Mouse (Mus musculus) embryonic facial prominence, embryonic 12.5 days (tissue): ENCODE measurements around the gene Ubr4. TPM values are rescaled to one million over a fixed set of nuclear protein-coding genes. Genes with fewer than 3 reads are reported as not detected.

Experiments used
- ATAC-seq: fragments of 200-750 bp; cut with Nextera tagmentation; 2 replicates; pipeline ENCODE4 v1.8.0; 2017; ENCODE audit not compliant: insufficient number of reproducible peaks, insufficient read depth, low FRiP score, low TSS enrichment
- H3K27ac ChIP-seq: fragments of 300-500 bp; sonication (generic); 2 replicates; pipeline ENCODE4 v1.5.1; 2016; ENCODE audit warnings: mild to moderate bottlenecking
- H3K27me3 ChIP-seq: fragments of 300-500 bp; sonication (generic); 2 replicates; pipeline ENCODE4 v1.6.1; 2016; ENCODE audit warnings: mild to moderate bottlenecking, moderate library complexity
- H3K36me3 ChIP-seq: fragments of 300-500 bp; sonication (generic); 2 replicates; pipeline ENCODE4 v1.6.1; 2016; ENCODE audit warnings: mild to moderate bottlenecking
- H3K4me1 ChIP-seq: fragments of 300-500 bp; sonication (generic); 2 replicates; pipeline ENCODE4 v1.6.1; 2016
- H3K4me2 ChIP-seq: fragments of 300-500 bp; sonication (generic); replicated peaks from 2 replicates; pipeline ENCODE4 v1.6.1; 2016; ENCODE audit warnings: mild to moderate bottlenecking, moderate library complexity
- H3K4me3 ChIP-seq: fragments of 300-500 bp; sonication (generic); 2 replicates; pipeline ENCODE4 v1.5.1; 2016; ENCODE audit warnings: mild to moderate bottlenecking
- H3K9ac ChIP-seq: fragments of 300-500 bp; sonication (generic); 2 replicates; pipeline ENCODE4 v1.6.1; 2016; ENCODE audit warnings: mild to moderate bottlenecking, moderate library complexity
- H3K9me3 ChIP-seq: fragments of 300-500 bp; sonication (generic); 2 replicates; pipeline ENCODE4 v1.6.1; 2016; ENCODE audit warnings: mild to moderate bottlenecking, moderate library complexity
- WGBS: fragments of 180-500 bp; shearing (Covaris S2); methylation state at CpG from one replicate; pipeline ENCODE4 v1.1.7; 2016; 5-methylcytosine and 5-hydroxymethylcytosine counted together
- polyA plus RNA-seq: library from polyadenylated mRNA; unstranded; fragments of >200 nt; fragmentation: Nextera tagmentation; extraction: Ambion mirVana; gene quantifications from 2 replicates; pipeline ENCODE4 v1.2.1, GENCODE M21; 2016

The Ubr4 gene
- polyA plus RNA-seq, 1 experiment from 2014 or later = 70.8 TPM

DNA sequence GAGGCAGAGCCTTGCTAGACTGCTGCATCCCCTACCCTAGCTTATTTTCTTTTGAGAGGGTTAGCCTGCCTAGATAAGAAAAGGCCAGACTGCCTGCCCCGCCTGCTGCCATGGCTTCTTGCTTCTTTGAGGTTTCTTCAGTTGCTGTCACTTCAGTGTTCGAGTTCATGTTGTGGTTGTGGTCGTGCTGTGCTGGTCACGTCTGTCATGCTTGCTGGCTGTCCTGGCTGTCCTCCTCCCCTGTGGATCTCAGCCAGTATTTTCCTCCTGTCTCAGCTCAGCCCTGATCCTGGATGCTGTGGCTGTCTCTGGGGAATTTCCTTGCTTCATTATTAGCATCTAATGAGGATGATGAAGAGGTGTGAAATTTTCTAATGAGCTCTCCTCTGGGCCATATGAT, 89.4 kb downstream of the Ubr4 start:
- no peak overlapping the region for H3K27ac ChIP-seq
- ATAC-seq = no peak
- 86% methylated on average over 4 of the region's 4 CpGs for WGBS
- no peak overlapping the region for H3K4me3 ChIP-seq
- H3K9me3 ChIP-seq = no peaks in the 10 kb centered on the region
- no peak overlapping the region for H3K9ac ChIP-seq
- H3K4me2 ChIP-seq = no peak overlapping the region
- no peaks in the 10 kb centered on the region for H3K4me1 ChIP-seq
- H3K36me3 ChIP-seq = peaks cover 92% of the 10 kb centered on the region
- H3K27me3 ChIP-seq = no peaks in the 10 kb centered on the region

DNA sequence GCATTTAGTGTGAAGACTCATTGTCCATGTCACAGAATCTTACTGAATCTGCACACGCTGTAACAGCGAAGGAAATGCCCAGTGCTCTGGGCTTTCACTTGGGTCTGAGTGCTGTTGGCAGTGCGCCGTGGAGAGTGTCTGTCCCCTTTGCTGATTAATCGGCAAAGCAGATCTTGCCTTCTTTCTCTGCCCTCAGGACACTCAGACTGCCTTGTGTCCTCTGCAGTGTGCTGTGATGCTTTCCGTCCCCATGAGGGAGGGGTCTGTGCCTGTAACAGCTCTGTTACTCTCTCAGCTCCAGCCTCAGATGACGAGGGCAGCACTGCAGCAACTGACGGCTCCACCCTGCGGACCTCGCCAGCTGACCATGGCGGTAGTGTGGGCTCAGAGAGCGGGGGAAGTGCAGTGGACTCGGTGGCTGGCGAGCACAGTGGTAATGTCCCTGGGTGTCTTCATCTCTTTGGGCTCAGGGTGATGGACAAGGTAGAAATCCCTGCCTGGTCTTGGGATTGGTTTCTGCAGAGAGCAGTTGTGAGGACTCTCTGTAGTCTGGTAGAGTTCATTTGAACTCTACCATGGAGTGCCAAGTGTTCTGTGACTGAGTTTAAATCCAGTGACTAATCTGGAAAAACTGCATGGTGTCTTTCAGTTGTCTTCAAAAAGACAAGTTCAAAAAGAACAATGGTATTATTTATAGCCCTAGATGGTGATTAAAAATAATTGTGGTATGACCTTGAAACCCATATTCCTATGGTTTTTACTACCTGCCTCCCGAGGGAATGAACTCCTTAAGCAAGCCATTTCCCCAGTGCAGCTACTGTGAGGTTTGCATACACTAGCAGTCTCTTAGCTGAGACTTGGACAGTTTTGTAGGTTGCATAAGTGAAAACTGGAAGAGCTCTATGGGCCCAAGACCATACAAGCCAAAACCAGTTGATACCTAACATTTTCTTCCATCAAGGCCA, 90.3 kb downstream of the Ubr4 start:
- H3K36me3 ChIP-seq = peaks cover 92% of the 10 kb centered on the region
- no peak overlapping the region for H3K9ac ChIP-seq
- ATAC-seq = no peak
- no peaks in the 10 kb centered on the region for H3K9me3 ChIP-seq
- H3K27me3 ChIP-seq = no peaks in the 10 kb centered on the region
- H3K4me2 ChIP-seq = no peak overlapping the region
- WGBS = 88% methylated on average over 15 of the region's 15 CpGs
- H3K4me1 ChIP-seq = no peaks in the 10 kb centered on the region
- no peak overlapping the region for H3K27ac ChIP-seq
- H3K4me3 ChIP-seq = no peak overlapping the region

DNA sequence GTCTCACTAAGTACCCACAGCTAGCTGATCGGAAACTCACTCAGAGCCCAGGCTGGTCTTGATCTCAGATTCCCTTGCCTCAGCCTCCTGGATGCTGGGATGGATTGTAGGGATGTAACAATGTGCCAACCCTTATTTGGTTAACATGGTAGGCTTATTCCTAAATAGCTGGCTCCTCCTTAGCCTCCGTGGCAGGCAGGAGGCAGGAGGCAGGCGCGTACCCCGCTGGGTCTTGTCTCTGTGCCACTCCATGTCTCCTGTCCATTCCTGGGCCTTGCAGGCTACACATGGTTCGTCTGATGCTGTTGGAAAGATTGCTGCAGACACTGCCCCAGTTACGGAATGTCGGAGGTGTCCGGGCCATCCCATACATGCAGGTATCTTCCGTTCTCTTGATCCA, 91.9 kb downstream of the Ubr4 start:
- Histone ChIP-seq H3K27me3 (no peaks in the 10 kb centered on the region), H3K36me3 (peaks cover 93% of the 10 kb centered on the region), H3K4me3 (no peak overlapping the region), H3K9me3 (no peaks in the 10 kb centered on the region), H3K9ac (no peak overlapping the region), H3K4me1 (no peaks in the 10 kb centered on the region), H3K4me2 (no peak overlapping the region), H3K27ac (no peak overlapping the region)
- ATAC-seq = no peak
- WGBS = 93% methylated on average over 10 of the region's 10 CpGs

DNA sequence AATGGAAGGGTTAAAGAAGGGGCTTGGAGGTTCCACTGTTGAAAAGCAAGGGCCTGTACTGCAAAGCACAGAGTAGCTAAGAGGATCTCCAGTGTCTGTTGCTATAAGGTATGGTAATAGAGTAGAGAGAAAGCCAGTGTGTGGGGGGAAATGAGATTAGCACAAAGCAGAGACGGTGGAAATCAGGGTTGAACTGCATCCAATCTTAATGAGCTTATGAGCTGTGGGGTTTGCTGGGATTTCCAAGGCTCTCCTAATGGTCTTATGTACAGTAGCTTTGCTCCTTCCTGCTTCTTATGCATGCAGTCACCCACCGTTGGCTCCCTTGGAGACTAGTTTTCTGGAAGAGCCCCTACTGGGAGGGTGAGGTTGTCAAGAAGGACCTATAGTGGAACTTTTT, 93.8 kb downstream of the Ubr4 start:
- Histone ChIP-seq H3K9me3 (no peaks in the 10 kb centered on the region), H3K4me1 (no peaks in the 10 kb centered on the region), H3K9ac (no peak overlapping the region), H3K4me2 (no peak overlapping the region), H3K27me3 (no peaks in the 10 kb centered on the region), H3K27ac (no peak overlapping the region), H3K36me3 (peaks cover 93% of the 10 kb centered on the region), H3K4me3 (no peak overlapping the region)
- no peak for ATAC-seq
- WGBS = 90% methylated on average over 2 of the region's 2 CpGs

DNA sequence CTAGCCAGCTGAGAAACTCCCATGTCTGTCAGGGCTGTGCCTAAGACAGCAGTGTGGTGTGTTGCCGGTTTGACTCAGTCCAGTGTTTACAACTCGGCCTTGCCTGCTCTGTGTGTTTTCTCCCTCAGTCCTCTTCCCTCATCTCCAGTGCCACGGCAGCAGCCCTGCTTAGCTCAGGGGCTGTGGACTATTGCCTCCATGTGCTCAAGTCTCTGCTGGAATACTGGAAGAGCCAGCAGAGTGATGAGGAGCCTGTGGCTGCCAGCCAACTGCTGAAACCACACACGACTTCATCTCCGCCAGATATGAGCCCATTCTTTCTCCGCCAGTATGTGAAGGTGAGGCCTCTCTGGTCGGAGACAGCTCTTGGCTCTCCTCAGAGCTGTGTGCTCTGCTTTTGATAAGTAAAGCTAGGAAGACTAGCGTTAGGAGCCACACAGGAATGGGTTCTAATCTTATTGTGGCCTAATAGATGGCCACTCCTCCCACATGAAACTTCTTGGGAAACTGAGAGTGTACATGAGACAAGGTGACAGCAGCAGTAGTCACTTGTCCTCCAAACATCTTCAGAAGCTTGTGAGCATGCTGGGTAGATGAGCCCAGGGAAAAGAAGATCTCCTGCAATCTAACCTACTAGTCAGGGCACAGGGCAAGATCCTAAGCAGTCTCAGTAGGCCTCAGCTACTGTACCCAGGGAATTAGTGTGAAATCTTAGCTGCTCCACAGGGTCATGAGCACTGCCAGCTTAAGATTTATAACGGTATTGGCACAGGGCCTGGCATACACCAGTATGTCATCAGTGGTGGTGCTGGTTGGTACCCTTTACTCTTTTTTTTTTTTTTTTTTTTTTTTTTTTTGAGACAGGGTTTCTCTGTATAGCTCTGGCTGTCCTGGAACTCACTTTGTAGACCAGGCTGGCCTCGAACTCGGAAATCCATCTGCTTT, 94.6 kb downstream of the Ubr4 start:
- 91% methylated on average over 11 of the region's 11 CpGs for WGBS
- Histone ChIP-seq H3K27me3 (no peaks in the 10 kb centered on the region), H3K9me3 (no peaks in the 10 kb centered on the region), H3K4me3 (no peak overlapping the region), H3K4me2 (no peak overlapping the region), H3K9ac (no peak overlapping the region), H3K4me1 (no peaks in the 10 kb centered on the region), H3K27ac (no peak overlapping the region), H3K36me3 (peaks cover 93% of the 10 kb centered on the region)
- ATAC-seq = no peak

DNA sequence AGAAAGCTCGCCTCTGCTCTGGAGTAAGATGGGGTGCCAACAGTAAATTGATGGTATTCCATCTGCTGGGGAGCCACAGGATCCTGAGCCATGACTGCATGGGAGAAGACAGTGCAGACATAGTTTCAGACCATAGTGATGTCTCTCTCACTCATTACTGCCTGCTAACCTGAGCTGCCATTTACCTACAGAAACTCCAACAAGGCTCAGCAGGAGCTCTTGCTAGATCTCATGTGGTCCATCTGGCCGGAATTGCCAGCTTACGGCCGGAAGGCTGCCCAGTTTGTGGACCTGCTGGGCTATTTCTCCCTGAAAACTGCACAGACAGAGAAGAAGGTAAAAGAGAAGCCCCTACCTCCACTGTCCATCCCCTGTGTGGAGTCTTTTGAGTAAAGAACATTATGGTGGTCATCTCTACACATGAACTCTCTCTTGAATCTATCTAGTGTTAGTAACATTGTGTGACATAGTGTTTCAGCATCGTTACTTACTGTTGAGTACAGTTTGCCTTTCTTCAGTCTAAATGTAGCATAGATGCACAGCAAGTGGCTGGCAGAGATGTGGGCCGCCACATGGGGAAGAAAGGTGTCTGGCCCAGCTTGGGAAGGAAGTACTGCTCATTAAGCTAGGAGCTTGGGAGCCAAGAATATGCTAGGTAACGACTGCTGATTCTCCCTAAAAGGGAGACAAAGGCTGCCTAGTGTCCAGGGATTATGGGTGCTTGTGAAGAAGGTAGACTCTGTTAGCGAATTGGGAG, 100.7 kb downstream of the Ubr4 start:
- Histone ChIP-seq H3K9me3 (no peaks in the 10 kb centered on the region), H3K36me3 (peaks cover 98% of the 10 kb centered on the region), H3K4me3 (no peak overlapping the region), H3K9ac (no peak overlapping the region), H3K27ac (no peak overlapping the region), H3K27me3 (no peaks in the 10 kb centered on the region), H3K4me1 (no peaks in the 10 kb centered on the region), H3K4me2 (no peak overlapping the region)
- ATAC-seq = no peak
- 91% methylated on average over 8 of the region's 8 CpGs for WGBS

DNA sequence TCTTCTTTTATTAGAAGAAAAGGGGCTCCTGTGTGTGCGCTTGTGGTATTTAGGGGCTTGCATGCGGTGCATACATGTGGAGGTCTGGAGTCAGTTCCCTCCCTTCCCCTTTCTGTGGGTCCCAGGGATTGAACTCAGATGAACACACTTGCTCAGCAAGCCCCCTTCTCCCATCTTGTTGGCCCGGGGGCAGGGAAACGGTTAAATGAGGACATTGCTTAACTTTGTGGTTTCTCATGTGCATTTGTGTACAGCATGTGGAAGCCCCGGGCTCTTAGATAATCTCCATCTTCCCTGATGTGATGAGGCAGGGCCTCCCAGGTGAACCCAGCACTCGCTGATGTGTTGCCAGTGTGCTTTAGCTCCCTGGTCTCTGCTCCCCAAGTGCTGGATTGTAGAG, 101.9 kb downstream of the Ubr4 start:
- 90% methylated on average over 6 of the region's 6 CpGs for WGBS
- no peak overlapping the region for H3K27ac ChIP-seq
- no peaks in the 10 kb centered on the region for H3K4me1 ChIP-seq
- no peaks in the 10 kb centered on the region for H3K27me3 ChIP-seq
- no peak overlapping the region for H3K4me2 ChIP-seq
- no peak for ATAC-seq
- no peak overlapping the region for H3K9ac ChIP-seq
- no peak overlapping the region for H3K4me3 ChIP-seq
- H3K36me3 ChIP-seq = peaks cover 98% of the 10 kb centered on the region
- H3K9me3 ChIP-seq = no peaks in the 10 kb centered on the region

DNA sequence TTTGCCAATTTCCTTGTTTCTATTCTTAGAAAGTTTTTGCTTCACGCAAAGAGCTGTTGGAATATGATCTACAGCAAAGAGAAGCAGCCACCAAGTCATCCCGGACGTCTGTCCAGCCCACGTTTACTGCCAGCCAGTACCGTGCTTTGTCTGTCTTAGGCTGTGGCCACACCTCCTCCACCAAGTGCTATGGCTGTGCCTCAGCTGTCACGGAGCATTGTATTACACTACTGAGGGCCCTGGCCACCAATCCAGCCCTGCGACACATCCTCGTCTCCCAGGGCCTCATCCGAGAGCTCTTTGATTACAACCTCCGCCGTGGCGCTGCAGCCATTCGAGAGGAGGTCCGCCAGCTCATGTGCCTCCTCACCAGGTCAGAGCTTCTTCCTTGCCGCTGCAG, 107.6 kb downstream of the Ubr4 start:
- ATAC-seq = no peak; the same call in 1 of the 2 replicates
- 86% methylated on average over 15 of the region's 15 CpGs for WGBS
- H3K36me3 ChIP-seq = peaks cover 98% of the 10 kb centered on the region

DNA sequence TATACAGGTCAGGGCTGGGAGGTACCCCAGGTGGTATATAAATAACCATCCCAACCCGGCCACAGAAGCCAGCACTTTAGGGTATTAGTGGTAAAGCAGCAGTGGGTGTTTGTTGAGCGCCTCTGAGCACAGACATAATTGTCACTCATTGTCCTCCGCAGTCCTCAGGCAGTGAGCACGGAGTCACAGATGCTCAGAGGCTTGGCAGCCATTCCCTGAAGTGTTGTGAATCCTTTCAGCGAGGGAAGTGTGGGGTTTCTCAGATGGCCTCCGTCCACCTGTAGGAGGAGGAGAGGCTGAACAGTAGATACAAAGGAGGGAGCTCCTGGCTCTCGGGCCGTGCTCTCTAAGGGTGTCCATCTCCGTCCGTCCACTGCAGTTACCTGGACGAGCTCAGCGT, 111.8 kb downstream of the Ubr4 start:
- H3K4me2 ChIP-seq = no peak overlapping the region
- H3K36me3 ChIP-seq = peaks cover 96% of the 10 kb centered on the region
- no peaks in the 10 kb centered on the region for H3K27me3 ChIP-seq
- 96% methylated on average over 12 of the region's 12 CpGs for WGBS
- ATAC-seq = no peak
- H3K4me3 ChIP-seq = no peak overlapping the region
- no peaks in the 10 kb centered on the region for H3K9me3 ChIP-seq
- H3K4me1 ChIP-seq = no peaks in the 10 kb centered on the region
- no peak overlapping the region for H3K27ac ChIP-seq
- H3K9ac ChIP-seq = no peak overlapping the region

More for the DNA sequence above, 107.6 kb downstream of the Ubr4 start:
- Histone ChIP-seq H3K4me3 (no peak overlapping the region), H3K4me1 (no peaks in the 10 kb centered on the region), H3K27ac (no peak overlapping the region), H3K4me2 (no peak overlapping the region), H3K9me3 (no peaks in the 10 kb centered on the region), H3K9ac (no peak overlapping the region), H3K27me3 (no peaks in the 10 kb centered on the region)

DNA sequence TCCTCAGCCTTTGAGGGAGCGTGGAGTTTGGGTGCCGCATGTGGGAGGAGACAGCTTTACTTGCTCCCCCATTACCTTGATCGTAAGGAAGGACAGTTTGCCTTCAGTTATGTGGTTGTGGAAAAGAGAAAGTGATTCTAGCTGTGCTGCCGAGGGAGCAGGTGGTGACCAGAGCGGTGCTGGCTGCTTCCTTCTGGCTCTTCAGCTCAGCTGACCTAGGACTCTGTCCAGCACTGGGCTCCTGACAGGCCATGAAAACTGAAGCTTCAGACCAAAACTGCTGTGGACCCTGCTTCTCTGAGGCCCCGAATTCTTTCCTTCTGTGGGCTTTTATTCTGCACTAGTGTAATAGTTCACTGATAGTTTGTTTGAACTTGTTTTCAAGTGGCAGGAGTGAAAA, 114.1 kb downstream of the Ubr4 start:
- Histone ChIP-seq H3K4me3 (no peak overlapping the region), H3K27ac (no peak overlapping the region), H3K27me3 (no peaks in the 10 kb centered on the region), H3K9me3 (no peaks in the 10 kb centered on the region), H3K4me2 (no peak overlapping the region), H3K36me3 (peaks cover 97% of the 10 kb centered on the region), H3K4me1 (no peaks in the 10 kb centered on the region), H3K9ac (no peak overlapping the region)
- WGBS = 91% methylated on average over 6 of the region's 6 CpGs
- ATAC-seq = no peak

DNA sequence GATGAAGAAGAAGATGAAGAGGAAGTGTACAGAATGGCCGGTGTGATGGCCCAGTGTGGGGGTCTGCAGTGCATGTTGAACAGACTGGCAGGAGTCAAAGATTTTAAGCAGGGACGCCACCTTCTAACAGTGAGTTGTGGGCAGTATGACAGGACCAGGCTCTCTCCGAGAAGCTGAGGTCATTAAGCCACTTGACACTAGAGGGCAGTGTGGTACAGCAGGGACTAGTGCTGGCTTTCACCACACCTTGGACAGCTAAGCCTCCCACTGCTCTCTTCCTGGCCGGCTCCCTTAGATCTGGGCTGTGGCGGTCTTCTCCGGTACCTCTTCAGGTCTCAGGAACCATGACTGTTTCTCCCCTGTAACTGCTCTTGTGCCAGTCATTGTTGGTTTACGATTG, 117.8 kb downstream of the Ubr4 start:
- Histone ChIP-seq H3K4me1 (no peaks in the 10 kb centered on the region), H3K9ac (no peak overlapping the region), H3K27ac (no peak overlapping the region), H3K27me3 (no peaks in the 10 kb centered on the region), H3K4me3 (no peak overlapping the region), H3K4me2 (no peak overlapping the region), H3K36me3 (peaks cover 97% of the 10 kb centered on the region), H3K9me3 (no peaks in the 10 kb centered on the region)
- no peak for ATAC-seq
- 45% methylated on average over 7 of the region's 7 CpGs for WGBS
